Mouse (Mus musculus) lung, postnatal 10 days (tissue): ENCODE results near the gene Antxr1.

Experiments used
- DNase-seq: peaks from one replicate; pipeline ENCODE4 v3.0.0; 2021

Gene Antxr1

DNA sequence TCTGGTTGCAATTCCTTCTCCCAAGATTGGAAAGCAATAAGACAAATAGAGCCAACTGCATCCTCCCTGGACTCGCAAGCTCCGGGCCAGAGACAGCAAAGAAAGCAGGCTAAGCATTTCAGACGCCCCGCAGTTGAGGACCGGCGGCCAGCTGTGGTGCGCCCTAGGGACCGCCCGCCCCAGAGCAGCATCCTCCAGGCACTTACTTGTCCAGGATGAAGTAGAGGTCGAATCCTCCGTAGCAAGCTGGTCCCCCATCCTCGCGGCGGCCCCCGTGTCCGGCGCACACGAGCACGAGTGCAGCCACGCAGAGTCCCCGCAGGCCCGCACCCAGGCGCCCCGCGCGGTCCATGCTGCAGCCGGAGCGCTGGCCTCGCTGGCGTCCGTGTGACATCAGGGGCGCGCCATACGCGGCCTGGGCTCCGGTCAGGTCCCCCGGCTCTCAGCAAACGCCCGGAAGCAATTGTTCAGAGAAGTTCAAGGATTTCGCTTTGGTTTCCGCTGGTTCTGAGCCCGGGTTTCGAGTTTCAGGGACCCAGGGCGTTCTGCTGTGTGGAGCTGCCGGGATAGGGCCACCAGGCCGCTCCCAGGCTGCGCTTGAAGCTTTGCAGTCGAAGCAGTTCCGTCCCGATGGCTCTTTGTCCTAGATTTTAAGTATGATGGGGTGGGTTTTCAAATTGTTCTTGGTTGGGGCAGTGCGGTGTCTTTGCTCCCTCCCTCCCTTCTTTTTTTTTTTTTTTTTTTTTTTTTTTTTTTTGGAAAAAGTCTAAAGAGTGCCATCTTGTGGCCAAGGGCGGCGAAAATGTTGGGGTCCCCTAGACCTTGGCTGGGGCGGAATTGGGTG, at the start of gene Antxr1:
TSS of gene Antxr1 (minus strand) at position 731 of the 844 bp plus-strand sequence.
- peak; percentile 79 for DNase-seq

GRCm38 (mm10) chr6:87384761-87385160, 49.1 kb upstream of the Antxr1 start:
- DNase-seq, result no peak

DNA sequence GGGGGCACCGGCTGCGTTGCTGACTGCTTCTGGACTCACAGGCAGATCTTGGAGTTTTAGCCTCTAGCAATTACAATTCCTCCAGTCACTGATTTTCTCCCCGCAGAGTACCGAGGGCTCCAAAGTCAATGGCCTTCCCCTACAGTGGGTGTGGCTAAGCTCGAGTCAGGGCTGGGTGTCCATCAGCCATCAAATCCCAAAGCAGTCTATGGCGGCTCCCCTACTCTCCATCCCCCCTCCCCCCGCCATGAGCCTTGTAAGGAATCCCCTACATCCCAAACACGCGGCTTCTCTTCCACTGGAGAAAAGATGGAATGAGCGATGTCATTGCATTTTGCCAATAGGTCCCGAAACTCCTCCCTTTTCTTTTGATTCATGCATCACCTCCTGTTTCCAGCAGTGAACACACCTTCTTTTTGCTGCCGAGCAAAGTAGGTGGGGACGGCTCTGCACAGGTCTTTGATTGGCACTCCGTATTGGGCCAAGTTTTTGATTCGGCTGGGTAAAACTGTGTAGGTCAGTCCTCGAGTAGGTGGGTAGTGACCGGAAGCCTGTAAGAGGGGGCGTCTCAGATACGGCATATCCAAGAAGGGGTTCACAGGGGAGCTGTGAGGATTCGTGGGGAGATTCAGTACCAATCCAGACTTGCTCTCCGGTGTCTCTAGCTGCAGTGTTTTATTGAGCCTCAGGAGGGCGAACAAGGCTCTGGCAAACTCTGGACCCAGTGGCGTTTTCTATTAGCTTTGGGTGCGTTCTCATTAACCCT, 48.5 kb upstream of the Antxr1 start:
- peak; percentile 63 for DNase-seq

DNA sequence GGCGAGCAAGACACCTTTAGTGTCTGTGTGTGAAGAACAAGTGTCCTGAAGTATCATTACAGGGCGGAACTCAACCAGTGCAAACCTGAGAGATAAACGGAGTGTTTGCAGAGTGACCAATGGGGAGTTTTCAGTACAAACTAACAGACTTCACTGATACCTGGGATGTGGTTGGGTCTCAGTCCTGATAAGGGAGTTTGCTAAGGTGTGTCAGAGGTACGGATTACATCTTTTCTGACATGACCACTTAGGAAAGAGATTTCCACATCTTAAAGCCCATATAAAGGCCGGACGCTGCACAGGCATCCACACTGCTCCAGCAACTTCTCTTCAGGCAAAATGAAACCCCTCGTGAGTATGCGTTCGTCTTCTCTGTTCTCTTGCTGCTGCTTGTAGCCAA, 37.4 kb upstream of the Antxr1 start, which contains the start of gene Gkn2:
TSS of gene Gkn2 (plus strand) at position 301 of the 400 bp plus-strand sequence.
- no peak for DNase-seq

DNA sequence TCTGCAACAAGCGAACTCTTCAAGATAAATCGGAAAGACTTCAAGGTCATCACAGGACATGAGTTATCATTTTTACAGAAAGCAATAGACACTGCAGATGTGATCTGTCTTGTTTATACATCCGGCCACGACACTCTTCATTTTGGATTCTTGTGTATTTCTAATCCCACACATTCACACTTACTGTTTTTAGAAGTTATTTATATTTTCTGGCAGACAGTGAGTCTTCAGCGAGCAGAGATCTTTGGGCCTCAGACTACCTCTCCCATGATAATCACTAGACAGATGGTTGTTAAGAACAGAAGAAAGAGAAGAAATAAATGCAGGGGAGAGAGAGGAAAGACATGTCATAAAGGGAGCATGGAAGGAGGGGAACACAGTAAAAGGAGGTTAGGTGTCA, 33.6 kb upstream of the Antxr1 start:
- no peak for DNase-seq

DNA sequence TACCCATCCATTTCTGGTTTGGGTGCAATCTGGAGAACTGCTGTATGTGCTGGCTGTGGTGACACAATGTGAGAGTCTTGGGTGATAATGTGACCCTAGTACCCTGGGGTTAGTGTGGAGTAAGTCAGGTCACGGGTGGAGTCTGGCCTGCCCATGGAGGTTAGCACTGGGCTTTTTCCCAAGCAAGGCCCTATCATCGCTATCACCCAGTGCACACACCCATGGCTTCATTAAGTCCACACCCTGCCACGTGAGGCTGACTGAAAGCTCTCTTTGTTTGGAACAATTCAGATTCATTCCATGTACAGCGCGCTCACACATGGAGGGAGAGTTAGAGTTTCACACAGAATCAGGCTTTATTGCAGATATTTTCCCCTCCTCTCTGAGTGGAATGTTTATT, 18.8 kb upstream of the Antxr1 start:
- no peak for DNase-seq

DNA sequence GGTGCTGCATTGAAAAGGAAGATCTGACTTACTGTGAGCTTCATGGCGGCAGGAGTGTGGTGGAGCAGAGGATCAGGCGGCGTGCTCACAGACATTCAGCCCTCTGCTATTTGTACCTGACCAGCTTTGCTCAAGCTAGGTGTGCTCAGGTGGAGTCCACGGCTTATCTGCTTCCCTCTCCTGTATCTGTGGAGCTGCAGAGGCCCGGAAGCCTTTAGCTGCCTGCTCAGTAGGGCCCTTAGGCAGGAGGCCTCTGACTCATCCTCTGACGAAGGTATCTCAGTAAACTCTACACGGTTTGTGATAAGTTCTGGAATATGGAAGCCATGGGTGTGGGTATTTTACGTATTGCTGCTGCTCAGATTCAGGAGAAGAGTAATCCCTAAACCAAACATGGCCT, 15.2 kb upstream of the Antxr1 start, which contains the start of gene Gkn1:
TSS of gene Gkn1 (minus strand) at position 114 of the 400 bp plus-strand sequence.
- no peak for DNase-seq

DNA sequence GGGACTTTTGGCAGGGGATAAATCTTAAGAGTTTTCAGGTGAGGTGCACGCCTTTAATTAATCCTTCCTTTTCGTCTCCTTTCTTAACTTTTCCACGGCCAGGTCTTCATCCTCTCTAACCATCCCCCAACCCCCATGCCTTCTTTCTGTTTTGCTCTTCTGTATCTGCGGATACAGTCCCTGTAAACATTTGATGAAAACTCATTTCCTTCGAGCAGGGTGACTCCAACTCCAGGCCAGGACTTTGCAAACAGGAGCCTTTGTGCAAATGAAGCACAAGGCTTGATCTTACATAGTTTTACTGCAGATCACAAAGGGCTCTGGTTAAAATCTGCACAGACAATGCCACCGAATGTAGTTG, 294 bp upstream of the Antxr1 start:
- DNase-seq, result peak; percentile 62

DNA sequence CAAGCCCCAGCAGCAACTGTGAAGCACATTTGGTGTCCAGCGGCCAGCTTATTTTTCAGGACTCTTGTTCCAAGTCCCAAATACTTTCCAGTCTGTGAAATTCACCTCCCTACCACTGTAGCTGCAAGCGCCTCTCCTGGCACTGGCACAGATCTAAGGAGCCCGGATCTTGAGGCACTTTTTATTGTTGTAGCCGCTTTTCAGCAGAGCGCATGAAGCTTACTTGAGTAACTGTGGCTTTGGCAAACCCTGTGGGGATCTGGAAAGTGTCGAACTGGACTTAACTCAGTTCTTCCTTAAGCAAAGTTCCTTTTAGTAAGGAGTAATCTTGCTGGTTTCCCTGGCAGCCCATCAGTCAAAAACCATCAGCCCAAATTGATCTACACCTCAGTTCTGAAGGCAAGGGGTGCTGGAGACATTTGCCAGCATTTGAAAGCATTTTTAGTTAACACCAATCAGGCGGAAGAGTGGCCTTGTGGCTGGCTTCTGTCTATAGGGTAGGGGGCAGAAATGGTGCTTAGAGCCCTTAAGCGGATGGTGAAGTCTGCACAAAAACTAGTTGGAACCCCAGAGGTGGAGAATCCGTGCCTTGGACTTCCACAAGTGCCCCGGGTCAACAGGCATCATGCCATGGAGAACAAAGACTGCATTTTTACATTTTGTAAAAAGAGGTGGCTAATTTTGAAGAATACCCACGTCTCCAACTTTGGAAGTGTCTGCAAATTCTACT, 1.1 kb downstream of the Antxr1 start:
- peak; percentile 81 for DNase-seq

- DNase-seq, result no peak
Measured at GRCm38 (mm10) chr6:87332380-87332779, 3.2 kb downstream of the Antxr1 start.

DNA sequence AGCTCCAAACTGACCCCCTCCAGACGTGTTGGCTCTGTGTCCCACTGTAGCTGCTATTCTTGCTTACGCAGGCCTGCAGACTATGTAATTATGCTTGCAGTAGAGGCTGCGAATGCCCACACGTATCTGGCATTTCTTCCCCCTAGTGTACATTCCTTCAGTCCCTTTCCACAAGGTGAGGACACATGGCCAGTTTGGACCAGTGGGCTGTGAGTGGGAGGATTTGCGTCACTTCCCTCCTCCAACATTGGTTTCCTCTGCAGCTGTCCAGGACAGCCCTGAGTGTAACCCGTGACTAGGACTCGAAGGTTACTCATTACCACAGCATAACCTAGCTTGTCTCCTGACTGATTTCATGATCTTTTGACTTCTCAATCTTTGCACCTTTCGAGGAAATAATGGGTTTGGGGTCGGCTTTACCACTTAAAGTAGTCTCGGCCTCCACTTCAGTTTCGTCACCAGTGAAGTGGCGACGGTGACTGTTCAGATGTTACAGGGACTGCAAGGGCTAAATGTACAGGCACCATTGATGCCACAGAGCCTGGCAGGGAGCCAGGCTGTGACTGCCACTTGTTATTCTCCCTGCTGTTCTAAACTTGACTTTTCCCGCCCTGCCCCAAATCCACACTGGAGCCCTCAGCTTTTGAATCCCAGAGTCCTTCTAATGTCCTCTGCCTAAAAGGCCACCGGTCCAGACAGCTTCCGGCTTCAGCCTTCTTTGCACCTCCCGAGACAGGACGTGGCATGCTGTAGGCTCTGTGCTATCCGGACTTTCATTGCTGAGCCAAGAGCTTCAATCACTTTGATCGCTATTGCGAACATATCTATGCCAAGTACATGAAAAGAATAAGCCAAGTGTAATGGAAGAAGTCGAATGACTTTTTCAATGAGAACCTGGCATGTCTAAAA, 7.1 kb downstream of the Antxr1 start:
- peak; percentile 29 for DNase-seq

DNA sequence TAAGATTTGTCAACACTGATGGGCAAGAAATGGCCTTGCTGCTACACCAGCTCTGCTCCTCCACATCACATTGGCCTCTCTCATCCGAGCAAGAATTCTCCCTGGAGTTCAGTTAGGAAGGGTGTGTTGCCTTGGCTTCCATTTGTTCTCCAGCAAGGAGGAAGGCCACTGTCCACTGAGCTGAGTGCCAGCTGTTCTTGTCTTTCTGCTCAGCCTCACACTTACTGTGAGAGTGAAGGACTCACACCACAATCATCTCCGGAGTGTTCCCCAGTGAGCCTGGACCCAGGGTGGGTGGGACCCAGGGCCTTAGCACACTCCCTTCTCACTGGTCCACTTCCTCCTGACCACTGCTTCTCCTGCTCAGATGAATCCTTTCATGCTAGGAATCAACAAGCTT, 8.7 kb downstream of the Antxr1 start:
- no peak for DNase-seq

DNA sequence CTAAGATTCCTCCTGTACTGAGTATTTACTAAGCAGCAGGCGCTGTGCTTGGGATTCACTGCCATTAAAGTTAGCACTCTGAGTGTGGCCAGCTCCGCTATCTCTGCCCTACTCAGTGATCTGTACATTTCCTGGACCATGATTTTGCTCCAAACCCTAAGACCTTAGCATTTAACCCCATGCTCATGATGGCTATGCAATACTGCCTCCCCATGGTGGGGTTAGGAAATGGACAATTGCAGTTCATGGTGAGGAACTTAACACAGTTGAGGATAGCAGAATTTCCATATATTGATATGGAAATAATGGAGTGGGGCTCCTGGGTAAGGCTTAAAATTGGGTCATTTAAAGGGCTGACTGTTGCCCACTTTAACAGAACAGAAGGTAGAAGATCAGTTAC, 12.2 kb downstream of the Antxr1 start:
- DNase-seq, result peak; percentile 64

DNA sequence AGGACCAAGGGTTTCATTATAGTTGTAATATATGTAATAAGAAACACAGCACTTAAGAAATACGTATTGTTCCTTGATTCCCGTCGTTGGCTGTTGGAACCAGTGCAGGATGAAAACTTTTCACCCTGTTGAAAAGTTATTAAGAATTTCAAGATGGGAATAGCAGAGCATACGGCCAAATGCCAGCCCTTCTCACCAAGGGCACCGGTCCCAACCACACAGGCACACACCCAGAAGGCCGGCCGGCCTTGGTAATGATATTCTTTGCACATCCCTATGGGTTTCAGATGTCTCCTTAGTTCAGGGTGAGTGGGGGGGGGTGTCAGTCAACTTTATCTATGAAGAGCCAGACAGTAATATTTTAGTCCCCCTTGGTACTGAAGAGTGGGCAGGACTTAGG, 17.0 kb downstream of the Antxr1 start:
- DNase-seq, result no peak

GRCm38 (mm10) chr6:87316966-87317365, 18.7 kb downstream of the Antxr1 start:
- peak; percentile 69 for DNase-seq

GRCm38 (mm10) chr6:87312761-87313160, 22.9 kb downstream of the Antxr1 start:
- DNase-seq, result no peak

DNA sequence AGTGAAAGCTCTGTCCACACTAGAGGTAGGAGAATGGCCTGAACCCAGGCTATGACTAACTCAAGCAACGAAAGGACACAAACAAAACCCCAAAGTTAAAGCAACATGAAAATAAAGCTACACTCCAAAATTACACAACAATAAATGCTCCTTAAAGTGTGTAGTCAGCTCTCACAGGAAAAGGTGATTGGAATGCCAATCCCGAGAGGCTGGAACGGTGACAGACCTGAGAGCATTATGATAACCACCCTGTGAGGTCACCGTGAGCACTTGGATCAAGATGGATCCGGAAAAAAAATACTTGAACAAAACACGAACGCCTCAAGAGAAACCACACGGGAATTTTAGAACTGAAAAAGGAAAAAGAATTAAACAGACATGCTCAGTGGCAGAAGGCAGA, 31.1 kb downstream of the Antxr1 start:
- peak; percentile 35 for DNase-seq

DNA sequence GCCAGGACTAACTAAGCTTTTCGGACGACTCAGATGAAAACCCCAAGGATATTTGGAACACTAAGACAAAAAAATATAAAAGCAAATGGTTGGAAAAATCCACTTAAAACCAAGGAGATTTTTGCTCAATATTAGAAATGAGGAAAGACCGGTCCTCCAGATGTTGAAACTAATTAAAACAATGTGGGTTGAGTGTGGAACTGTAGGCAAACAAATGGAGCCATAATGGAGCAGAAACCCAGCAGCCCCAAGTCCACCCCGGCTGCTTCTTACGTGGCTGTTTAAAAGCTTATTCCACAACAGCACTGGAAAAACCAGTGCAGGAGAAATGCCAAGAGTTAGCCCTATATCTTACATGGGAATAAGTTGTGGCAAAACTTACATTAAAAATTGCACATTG, 32.9 kb downstream of the Antxr1 start:
- no peak for DNase-seq

DNA sequence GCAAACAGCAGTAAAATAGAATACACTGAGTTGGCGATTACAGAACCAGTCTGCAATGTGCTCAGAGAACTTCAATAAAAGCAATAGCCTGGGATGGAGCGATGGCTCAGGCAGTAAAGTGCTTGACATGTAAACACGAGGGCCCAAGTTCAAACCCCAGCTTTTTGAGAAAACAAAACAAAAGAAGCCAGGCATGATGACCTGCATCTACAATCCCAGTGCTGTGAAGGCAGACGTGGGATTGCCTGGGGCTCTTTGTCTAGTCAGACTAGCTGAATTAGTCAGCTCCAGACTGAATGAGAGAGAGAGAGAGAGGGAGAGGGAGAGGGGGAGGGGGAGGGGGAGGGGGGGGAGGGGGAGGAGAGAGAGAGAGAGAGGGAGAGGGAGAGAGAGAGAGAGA, 33.6 kb downstream of the Antxr1 start:
- DNase-seq, result no peak

DNA sequence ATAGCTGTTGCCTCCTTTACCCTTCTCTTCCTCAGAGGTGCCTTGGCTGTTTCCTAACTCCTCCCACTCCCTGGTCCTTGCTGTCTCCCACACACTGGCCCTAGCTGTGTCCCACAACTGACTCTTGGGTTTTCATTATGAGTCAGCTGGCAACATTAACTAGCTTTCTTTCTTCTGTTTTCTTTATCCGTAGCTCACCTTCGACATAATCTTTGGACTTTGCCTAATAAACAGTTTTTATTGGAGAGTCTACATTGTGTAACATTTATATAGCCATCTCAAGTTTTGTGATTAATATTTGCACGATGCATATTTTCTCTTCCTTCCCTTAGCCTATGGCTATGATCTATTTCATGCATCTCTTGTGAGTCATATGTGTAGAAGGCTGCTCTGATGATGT, 40.7 kb downstream of the Antxr1 start:
- DNase-seq, result peak; percentile 31

GRCm38 (mm10) chr6:87292911-87293851, 42.4 kb downstream of the Antxr1 start:
- no peak for DNase-seq
